Mouse (Mus musculus) cerebellum, adult 9-10 months (tissue): Measurements from ENCODE around the gene Lrrc75a.

Experiments used
- DNase-seq: peaks from one replicate; pipeline ENCODE4 v3.0.0; 2022

Gene Lrrc75a

DNA sequence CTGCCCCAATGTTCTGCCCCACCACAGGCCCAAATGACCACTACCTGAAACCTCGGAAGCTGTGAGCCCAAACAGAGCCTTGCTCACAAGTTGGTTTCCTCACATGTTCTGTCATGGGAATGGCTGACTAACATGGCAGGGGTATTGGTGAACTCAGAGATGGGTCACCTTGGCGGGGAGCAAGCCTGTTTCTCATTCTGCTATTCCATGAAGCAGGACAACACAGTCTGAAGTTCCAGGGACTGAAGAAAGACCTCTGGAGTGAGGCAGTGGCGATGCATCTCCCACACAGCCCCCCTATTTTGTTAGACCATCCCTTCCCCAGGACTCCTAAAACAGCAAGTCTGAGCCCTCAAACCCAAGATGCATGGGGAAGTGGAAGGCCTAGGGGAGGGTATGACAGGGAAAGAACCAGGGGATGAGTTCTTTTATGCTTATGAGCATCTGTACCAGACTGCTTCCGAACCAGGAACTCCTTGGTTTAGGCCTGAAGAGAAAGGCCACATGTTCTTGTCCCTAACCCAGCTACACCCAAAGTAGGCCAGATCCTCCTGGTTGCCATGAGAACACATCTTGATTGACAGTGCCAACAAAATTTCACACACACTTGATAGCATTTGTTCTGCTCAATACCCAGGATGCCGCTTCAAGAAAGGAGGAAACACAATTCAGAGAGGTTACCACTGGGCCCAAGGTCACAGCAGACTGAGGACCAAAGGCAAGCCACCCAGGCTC is 3.6 kb downstream of the Lrrc75a start:
- no peak for DNase-seq

DNA sequence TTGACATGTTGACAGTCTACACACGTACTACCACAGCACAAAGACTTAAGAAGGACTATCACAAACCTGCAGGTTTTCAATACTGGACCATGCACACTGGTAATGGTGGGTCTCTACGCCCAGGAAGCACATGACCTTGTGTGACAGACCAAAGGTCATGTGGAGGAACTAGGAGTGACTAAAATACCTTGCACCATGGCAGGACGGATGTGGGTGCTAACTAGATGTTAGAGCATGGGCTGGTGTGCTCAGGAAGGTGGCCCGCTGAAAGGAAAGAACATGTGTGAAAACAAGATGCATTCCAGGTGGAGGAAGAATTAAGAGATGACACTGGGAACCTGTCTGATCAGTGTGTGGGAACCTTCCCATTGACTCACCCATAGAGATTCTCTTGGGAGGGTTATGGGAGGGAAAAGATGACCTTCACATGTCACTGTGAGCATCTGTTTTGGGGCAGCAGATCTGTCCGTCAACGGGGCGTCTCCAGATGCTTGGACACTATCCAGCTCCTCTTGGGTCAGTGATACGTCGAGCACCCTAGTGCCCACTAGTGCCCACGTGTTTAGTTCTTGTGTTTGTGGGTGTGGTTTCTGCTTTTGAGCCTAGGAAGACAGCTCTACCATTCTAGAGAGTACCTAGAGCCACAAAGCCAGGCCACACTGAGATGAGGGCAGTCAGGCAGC is 4.5 kb downstream of the Lrrc75a start:
- DNase-seq, result no peak

DNA sequence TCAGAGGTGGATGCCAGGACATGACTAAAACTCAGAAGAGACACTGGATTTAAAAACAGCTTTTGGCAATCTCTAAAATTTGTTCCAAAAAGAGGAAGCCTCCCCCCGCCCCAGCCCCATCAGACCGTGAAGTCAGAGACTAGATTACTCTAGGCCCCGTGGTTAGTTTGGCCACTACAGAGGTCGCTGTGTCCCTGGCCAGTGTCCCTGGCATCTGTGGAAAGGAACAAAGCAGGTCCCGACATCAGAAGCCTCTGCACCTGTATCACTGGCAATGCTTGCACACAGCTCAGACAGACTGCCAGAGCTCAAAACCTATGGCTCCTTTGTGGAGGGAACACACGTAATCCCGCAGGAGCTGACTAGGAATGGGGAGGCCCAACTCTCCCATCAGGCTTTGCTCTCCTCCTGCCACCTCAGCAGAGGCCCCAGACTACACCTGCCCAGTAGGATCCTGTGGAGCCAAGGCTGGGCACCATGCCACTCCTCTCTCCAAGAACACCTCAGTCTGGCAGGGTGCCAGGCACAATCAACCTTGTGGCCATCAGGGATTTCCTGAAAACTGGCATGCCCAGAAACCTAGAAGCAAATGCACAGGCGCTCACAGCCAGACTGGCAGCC is 5.2 kb downstream of the Lrrc75a start:
- DNase-seq, result peak; percentile 83

DNA sequence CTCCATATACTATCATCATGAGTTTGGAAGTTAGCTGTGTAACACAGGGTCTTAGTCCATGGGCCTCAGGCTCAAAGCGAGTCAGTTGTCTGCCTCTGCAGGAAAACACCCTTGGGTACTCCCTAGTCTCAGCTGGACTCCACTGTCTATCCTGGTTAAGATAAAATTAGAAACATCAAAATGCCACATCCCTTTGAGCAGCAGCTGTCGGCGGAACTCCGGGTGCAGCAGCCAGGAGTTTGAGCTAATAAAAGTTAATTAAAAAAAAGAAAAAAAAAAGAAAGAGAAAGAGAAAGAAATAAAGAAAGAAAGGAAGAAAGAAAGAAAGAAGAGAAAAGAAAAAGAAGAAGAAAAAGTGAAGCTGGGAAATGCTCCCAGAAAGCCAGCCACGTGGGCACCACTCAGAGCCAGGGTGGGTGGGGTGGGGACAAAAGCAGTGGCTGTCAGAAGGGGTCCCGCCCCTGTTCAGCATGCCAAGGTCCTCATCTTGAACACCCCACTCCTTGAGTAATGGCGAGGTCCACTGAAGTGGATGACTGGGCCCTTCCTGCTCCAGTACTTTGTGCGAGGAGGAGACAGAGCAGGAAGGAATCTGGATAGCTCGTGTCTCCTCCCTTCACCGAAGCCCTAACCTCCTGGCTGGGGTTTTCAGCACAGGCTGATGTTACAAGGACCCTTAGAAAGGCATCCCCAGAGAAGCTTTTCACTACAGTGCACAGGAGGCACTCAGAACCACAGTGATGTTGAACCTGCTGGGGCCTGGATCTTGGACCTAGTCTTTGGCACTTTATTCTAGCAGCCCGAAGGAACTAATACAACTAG is 6.1 kb downstream of the Lrrc75a start:
- DNase-seq, result no peak

DNA sequence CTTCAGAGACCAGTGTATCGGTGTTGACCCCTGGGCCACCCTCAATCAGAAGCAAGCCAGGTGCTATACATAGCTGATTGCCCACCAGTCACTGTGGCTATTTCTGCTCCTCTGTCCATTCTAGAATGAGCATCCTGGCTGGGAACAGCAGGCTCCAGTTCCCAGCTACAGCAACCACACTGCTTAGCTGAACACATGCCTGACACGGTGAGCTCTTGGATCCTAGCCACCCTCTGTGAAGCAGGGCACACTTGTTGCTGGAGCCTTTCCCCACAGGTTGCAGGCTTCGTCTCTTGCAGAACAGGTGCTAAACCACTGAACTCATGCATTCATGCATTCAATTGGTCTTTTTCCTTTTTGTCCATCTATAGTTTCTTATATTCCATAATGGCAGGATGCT is 7.9 kb downstream of the Lrrc75a start:
- DNase-seq, result no peak

DNA sequence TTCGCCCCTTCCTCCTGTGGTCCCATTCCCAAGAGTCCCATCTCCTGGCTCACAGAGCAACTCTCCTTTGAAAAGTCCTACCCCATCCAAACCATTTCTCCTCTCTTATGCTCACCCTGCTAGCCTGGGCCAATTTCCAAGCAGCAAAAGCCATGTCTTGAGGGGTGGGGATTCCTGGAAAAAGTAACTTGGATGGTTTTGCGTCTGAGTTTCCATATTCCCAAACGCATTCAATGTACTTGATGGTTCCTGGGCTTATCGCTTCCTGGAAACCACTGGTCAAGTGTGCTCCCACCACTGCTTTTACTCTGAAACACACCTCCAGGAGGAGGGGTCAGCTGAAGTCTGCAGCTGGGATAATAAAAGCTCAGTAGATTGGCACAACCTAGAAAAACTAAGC is 9.9 kb downstream of the Lrrc75a start:
- DNase-seq, result no peak

DNA sequence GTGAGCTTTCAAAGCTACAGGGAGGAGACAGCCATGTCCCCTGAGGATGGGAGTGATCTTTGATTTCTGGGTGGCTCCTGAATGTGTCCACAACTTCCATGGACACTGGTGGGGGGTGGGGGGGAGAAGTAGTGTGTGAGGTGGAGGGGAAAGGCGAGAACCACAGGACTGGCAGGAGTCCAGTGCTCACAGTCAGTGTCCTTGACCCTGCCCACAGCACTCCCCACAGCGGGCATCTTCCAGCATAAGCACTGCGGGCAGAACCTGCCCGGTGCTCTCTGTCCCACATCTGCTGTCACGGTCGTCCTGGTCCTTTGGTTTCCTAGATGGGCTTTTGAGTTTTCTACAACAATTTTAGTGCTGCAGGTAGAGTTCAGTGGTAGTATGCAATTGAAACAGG is 10.5 kb downstream of the Lrrc75a start:
- no peak for DNase-seq

DNA sequence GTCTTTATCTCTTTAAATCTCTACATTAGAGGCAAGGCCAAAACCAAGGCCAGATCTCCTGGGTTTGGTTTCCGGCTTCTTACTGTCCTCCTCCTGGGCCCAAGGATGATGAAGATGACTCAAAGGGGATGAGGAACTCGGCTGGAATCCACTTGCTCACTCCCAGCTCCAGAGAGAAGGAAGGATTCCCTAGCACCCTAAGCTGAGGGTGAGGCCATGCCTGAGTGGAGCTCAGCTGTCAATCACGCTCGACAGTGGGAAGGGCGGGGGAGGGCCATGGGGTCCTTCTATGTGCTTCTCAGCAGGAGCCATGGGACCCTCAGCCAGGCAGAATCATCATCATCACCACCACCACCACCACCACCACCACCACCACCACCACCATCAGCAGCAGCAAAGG is 10.9 kb downstream of the Lrrc75a start:
- DNase-seq, result no peak

DNA sequence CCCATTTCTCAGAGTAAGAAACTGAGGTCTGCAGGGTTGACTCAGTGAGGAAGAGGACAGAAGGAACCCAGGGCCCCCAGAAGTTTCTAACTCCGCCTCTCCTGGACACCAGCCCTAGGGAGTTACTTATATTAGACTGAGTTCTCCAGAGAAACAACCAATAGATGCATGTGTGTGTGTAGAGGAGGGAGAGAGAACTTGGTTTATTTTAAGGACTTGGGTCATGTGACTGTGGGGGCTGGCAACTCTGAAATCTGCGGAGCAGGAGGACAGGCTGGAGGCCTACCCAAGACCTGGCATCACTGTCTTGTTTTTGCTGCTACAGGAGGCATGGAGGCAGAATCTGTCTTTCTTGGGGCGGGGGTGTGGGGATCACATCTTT is 11.5 kb downstream of the Lrrc75a start:
- no peak for DNase-seq

DNA sequence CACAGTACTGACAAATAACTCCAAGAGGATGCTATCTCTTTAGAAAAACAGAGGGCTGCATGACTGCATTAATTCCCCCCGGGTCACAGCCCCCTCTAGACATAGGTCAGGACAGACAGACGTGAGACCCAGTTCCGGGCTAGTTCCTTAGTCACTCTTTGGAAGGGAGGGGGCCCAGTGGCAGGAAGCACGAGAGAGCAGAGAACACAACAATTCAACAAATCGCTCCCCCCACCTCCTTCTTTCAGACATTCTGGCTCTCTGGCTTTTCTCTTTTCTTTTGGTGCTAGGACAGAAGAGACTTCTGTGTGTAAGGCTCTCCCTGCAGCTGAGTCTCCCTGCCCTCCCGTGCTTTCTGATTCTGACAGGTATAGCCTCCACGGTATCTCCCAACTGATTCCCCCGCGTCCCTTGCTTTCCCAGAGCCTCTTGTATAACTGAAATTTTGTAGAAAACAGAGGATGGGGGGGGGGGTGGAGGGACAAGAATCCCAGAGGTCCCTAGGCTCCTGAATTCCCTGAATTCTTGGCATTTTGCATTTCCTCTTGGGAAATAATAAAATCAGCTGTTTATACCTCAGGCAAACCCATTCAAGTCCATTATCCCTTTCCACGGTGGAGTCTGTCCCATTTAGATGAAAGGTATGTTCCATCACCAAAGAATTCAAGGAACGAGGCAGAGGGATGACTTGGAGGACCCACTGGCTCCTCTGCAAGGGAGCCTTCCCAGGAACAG is 12.1 kb downstream of the Lrrc75a start:
- DNase-seq, result no peak

DNA sequence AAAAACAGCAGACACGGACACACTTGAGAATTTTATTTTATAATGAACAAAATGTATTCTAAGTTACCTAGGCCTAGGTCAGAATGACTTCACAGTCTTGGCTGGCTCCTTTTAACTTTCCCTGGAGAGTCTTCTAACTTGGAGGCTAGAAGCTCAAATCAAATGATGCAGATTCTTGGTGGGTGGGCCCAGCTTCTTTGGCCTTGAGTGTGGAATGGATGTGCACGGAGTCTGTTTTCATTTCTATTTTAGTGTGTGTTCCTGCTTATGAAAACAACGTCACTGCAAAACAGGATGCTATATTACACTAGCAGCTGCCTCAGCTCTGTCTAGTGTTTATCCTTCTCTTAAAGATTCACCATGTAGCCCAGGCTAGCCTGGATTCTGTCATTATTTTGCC is 12.9 kb downstream of the Lrrc75a start:
- DNase-seq, result no peak

DNA sequence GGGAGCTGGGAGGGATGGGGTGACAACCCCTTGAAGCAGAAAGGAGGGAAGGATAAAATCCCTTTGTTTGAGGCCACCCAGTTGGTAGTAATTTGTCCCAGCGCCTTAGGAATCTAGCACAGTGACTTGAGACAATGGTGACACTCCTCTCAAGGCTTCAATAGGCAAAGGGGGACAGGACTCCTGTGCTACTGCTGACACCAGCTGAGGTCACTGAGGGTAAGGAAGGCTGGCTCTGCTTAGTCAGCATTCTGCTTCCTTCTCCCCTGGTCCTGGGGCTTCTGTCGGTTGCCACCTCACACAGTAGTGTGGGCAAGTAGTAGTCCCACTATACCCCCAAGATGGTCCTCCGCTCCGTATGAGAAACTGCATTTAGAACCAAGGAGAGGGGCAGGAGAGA is 17.2 kb downstream of the Lrrc75a start:
- no peak for DNase-seq

DNA sequence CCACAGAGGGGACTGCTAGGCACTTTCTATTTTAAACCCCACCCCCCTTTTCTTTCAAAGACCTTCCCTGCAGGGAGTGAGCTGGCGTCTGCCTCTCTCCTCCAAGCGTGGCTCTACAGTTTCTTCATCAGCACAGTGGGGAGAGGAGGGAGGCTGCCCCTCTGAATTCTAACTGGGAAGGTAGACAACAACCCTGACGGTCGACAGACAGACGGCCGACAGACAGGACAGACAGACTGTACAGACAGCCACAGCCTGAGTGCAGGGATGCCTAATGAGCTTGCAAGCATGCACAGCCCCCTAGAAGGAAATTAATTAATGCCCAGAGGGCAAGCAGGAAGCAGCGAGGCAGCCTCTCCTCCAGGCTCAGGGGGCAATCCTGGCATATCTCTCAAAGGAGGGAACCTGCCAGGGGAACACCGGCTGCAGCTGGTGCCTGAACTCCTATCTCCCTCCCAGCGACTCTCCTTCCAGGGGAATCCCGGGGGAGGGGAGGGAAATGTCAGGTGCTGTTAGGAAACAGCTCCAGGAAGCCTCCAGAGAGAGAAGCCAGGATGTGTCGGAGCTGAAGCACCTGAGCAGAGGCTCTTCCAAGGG is 18.0 kb downstream of the Lrrc75a start:
- DNase-seq, result no peak

DNA sequence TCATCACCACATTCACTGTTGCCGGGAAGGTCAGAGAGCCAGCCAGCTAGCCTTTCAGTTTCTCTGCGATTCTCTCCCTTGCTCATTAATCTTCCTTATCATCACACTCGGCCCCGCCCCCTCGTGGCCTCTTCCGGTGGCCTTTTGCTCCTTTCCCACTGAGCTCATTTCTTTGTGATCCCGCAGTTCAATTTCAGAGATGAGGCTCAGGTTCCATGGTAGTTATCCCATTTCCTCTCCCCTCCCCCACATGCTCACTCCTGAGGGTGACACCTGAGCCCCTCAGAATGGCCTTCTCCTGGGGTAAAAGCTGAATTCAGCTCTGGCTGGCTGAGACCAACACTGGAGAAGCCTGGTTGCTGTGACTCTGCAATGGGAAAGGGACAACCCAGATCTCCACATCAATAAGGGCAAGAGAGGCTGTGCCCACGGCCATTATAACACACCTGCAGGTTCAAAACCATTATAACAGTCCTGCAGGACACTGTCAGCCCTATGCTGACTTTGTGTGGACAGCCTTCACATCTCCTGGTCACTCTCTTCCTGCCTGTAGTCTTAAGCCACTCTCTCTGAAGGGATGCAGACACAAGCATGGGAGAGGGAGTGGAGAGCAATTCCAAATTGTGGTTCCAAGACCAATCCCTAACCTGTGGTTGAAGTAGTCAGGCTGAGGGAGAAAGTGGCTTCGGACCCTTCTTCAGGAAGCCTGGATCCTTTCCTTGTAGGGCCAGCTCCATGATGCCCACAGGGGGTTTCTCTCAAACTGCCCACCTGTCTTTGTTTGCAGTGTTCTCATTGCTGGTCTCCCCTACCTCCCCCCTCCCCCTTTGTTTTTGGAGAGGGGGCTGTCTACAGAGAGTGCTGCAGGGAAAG is 18.7 kb downstream of the Lrrc75a start:
- DNase-seq, result no peak

DNA sequence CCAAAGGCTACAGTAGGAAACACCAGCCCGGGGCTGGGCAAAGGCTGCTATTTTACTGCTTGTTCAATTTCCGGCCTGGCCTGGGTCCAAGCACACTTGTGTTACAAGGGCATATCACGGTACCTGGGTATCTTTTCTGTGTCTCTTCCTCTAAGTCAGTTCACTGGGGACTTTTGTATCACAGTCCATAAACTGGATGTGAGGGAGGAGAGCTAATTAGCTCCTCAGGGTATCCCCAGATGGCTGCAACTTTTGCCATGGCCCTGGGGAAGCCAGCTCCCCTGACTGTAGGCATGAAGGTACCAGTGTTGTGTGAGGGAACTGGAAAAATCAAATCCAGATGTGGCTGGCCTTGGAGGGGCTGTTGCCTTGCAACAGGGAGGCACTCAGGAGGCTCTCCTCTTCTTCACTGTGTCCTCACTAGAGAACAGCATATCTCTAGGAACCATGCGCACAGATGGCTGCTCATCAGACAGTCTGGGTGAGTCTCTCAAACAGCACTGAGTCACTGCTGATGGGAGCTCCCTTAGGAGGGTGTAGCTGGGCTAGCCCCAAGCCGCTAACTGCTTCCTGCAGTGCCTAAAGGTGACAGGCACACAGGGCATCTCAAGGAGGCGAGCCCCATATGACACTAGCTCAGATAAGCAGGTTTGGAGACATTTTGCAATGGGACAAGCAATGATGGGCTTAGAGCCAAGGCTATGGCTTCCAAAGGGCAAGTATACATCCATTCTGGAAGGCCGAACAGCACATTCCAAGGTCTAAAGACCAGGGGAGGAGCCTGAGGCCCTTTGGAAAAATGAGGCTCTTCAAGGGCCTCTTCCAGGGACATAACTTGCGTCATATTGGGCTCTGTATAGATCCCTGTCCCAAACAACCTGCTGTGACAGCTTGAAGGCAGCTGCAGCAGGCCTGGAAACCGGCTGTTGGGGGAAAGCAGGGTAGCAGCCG is 23.7 kb downstream of the Lrrc75a start:
- DNase-seq, result no peak

DNA sequence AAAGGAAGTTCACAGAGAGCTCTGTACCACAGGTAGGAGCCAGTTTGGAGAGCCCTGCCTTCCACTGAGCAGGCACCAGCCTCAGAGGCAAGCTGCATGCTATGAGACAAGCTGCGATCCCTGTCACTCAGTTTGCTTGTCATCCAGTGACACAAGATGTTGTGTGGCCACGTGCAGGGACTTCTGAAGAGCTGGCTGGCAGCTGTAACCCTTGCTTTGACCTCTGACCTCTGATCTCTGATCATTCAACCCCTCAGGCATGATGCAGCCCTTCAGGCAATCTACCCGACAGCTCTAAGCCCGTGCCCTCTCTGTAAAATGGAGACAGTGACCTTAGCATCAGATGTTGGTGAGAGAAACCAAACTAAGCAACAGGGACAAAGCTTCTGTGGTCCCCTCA is 25.5 kb downstream of the Lrrc75a start:
- DNase-seq, result no peak

DNA sequence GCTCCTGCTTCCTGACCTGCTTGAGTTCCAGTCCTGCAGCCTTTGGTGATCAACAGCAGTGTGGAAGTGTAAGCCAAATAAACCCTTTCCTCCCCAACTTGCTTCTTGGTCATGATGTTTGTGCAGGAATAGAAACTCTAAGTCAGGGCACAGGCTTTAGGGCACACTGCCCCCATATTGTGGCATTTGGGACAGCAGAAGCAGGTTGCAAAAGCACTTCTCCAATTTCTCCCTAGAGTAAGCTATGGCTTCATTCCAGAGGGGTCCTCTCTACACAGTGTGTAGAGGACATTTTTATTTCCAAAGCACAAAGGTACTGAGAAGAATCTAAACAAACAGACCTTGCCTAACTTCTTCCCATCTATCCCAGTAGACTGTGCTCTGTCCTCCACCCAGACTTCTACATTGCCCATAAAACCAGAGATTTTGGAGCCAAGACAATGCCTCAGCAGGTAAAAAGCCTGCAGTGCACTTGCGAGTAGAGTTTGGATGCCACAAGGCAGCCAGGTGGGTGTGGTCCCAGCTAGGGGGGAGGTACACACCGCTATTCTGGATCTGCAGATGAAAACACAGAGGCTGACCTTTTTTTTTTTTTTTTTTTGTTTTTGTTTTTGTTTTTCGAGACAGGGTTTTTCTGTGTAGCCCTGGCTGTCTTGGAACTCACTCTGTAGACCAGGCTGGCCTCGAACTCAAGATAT is 26.6 kb downstream of the Lrrc75a start:
- DNase-seq, result no peak

DNA sequence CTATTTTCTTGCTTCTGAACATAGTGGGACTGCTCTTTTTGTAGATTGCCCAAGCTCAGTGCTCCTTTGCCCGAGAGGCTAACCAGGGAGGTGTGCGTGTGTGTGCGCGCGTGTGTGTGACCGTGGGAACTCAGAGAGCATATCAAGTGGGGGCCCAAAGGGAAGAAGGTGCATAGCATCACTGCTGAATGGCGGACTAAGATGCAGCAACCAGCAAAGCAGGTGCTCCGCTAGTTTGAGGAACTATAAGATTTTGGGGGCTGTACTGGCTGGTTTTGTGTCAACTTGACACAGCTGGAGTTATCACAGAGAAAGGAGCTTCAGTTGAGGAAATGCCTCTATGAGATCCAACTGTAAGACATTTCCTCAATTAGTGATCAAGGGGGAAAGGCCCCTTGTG is 27.2 kb downstream of the Lrrc75a start:
- no peak for DNase-seq

DNA sequence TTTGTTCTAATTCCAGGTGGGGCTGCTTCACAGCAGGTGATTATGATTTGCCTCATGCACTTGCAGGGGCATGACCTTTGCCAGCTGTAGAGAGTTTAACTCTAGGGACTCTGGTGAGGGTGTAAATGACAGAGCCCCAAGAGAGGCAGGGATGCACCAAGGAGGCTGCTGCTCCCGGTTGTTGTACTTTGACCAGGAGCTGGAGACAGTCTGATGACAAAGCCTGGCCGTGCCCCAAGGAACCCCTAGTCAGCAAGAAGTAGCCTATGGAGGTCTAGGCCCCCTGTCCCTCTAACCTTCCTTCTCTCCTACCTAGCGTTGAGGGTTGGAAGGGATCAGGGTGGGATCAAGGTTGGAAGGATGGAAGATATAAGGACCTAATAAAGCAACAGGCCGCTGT is 32.9 kb downstream of the Lrrc75a start:
- no peak for DNase-seq
